ENCODE assay signal across 13 mouse cellular contexts in genomic region chr15:78857009-78857408, GRCm38 (mm10). TPM values are rescaled to one million over a fixed set of nuclear protein-coding genes. Genes with fewer than 3 reads are reported as not detected.
DNase-seq lines count a peak whose midpoint lies in the region; ATAC-seq and TF ChIP-seq lines count a peak whose summit lies in the region.
"Had no signal": no experiment of that assay in that cellular context is flagged by ENCODE, and none has a peak within 500 bp of the region (broad histone marks: within the 10 kb centered on the region; RNA-seq: fewer than 3 reads in every experiment).

No protein-coding gene starts in this region.

- H3K9ac ChIP-seq in forebrain, postnatal 0 days = no peak overlapping the region
- no peak overlapping the region for H3K9ac ChIP-seq in midbrain, postnatal 0 days (replicated peaks; ENCODE audit: low read length, poor library complexity, severe bottlenecking)
- H3K9ac ChIP-seq in midbrain, embryonic 11.5 days (ENCODE audit: low read length) = no peak overlapping the region
- H3K9ac ChIP-seq: hindbrain, embryonic 15.5 days; liver, embryonic 15.5 days had no signal

- no peaks in the 10 kb centered on the region for H3K9me3 ChIP-seq in forebrain, postnatal 0 days (ENCODE audit: low read length)
- no peaks in the 10 kb centered on the region for H3K9me3 ChIP-seq in forebrain, embryonic 10.5 days
- H3K9me3 ChIP-seq in midbrain, postnatal 0 days (ENCODE audit: low read length) = no peaks in the 10 kb centered on the region
- no peaks in the 10 kb centered on the region for H3K9me3 ChIP-seq in midbrain, embryonic 11.5 days (ENCODE audit: control insufficient read depth, low read length)
- H3K9me3 ChIP-seq: hindbrain, embryonic 15.5 days; liver, embryonic 15.5 days had no signal

- H3K36me3 ChIP-seq in forebrain, postnatal 0 days (ENCODE audit: insufficient read depth) = no peaks in the 10 kb centered on the region
- no peaks in the 10 kb centered on the region for H3K36me3 ChIP-seq in forebrain, embryonic 10.5 days (replicated peaks)
- no peaks in the 10 kb centered on the region for H3K36me3 ChIP-seq in midbrain, postnatal 0 days (ENCODE audit: insufficient read depth, low read length)
- H3K36me3 ChIP-seq in midbrain, embryonic 11.5 days (ENCODE audit: control insufficient read depth, insufficient read depth, low read length) = no peaks in the 10 kb centered on the region
- H3K36me3 ChIP-seq: hindbrain, embryonic 15.5 days; liver, embryonic 15.5 days had no signal

- peak; percentile 61; the same call in 1 of the 2 replicates for ATAC-seq in forebrain, postnatal 0 days
- no peak for ATAC-seq in midbrain, postnatal 0 days (ENCODE audit: low FRiP score)
- no peak for ATAC-seq in midbrain, embryonic 11.5 days (ENCODE audit: low FRiP score)
- ATAC-seq: midbrain, embryonic 16.5 days had no signal

- DNase-seq in forebrain, postnatal 0 days = peak; percentile 43
- DNase-seq in forebrain, embryonic 10.5 days (ENCODE audit: extremely low spot score, low spot score) = no peak
- peak; percentile 51 for DNase-seq in midbrain, postnatal 0 days (ENCODE audit: low spot score)
- DNase-seq in midbrain, embryonic 11.5 days (ENCODE audit: low spot score, missing footprints) = no peak
- DNase-seq in cerebellum, adult 9-11 months = peak; percentile 73
- DNase-seq in left cerebral cortex, postnatal 4 days = peak; percentile 78
- no peak for DNase-seq in urinary bladder, adult 2 months (ENCODE audit: low spot score)
- no peak for DNase-seq in embryo, embryonic 10 days (ENCODE audit: low spot score)

- intact Hi-C loops in left cerebral cortex, postnatal 4 days (cut with DNase I) = no loop called here

- no peaks in the 10 kb centered on the region for H3K27me3 ChIP-seq in forebrain, postnatal 0 days (ENCODE audit: insufficient read depth, low read length)
- H3K27me3 ChIP-seq in forebrain, embryonic 10.5 days (ENCODE audit: poor library complexity, severe bottlenecking) = peaks cover 6% of the 10 kb centered on the region; the same call in 1 of the 2 replicates
- H3K27me3 ChIP-seq in midbrain, postnatal 0 days (ENCODE audit: insufficient read depth, low read length) = no peaks in the 10 kb centered on the region
- no peaks in the 10 kb centered on the region; the same call in 1 of the 2 replicates for H3K27me3 ChIP-seq in midbrain, embryonic 11.5 days (ENCODE audit: control insufficient read depth, insufficient read depth, low read length)
- H3K27me3 ChIP-seq: hindbrain, embryonic 15.5 days; liver, embryonic 15.5 days had no signal

- no peak overlapping the region for H3K4me3 ChIP-seq in forebrain, postnatal 0 days (ENCODE audit: low read depth, low read length)
- H3K4me3 ChIP-seq in forebrain, embryonic 10.5 days = no peak overlapping the region
- H3K4me3 ChIP-seq in midbrain, postnatal 0 days (ENCODE audit: low read depth, low read length) = no peak overlapping the region
- no peak overlapping the region for H3K4me3 ChIP-seq in midbrain, embryonic 11.5 days (ENCODE audit: low read depth, low read length)
- H3K4me3 ChIP-seq: hindbrain, embryonic 15.5 days; liver, embryonic 15.5 days had no signal

- H3K4me1 ChIP-seq in forebrain, postnatal 0 days (ENCODE audit: insufficient read depth) = no peaks in the 10 kb centered on the region
- peaks cover 9% of the 10 kb centered on the region; the same call in 1 of the 2 replicates for H3K4me1 ChIP-seq in forebrain, embryonic 10.5 days
- H3K4me1 ChIP-seq in midbrain, postnatal 0 days (ENCODE audit: insufficient read depth, low read length) = no peaks in the 10 kb centered on the region
- H3K4me1 ChIP-seq in midbrain, embryonic 11.5 days (ENCODE audit: control insufficient read depth, insufficient read depth, low read length) = no peaks in the 10 kb centered on the region
- H3K4me1 ChIP-seq: hindbrain, embryonic 15.5 days had no signal

- 53% methylated on average over 7 of the region's 7 CpGs for WGBS in forebrain, postnatal 0 days
- 80% methylated on average over 7 of the region's 7 CpGs for WGBS in forebrain, embryonic 10.5 days
- WGBS in midbrain, postnatal 0 days = 74% methylated on average over 7 of the region's 7 CpGs
- 88% methylated on average over 7 of the region's 7 CpGs for WGBS in midbrain, embryonic 11.5 days

- no peak overlapping the region for H3K4me2 ChIP-seq in forebrain, postnatal 0 days (ENCODE audit: low read depth)
- H3K4me2 ChIP-seq in midbrain, postnatal 0 days (ENCODE audit: low read depth, low read length, poor library complexity, severe bottlenecking) = no peak overlapping the region
- no peak overlapping the region for H3K4me2 ChIP-seq in midbrain, embryonic 11.5 days
- H3K4me2 ChIP-seq: heart, embryonic 11.5 days; hindbrain, embryonic 15.5 days; liver, embryonic 15.5 days had no signal

- no peak for TF ChIP-seq CTCF in forebrain, postnatal 0 days (IDR thresholded peaks at IDR 0.05; ENCODE audit: low read depth)
- no peak for TF ChIP-seq CTCF in midbrain, postnatal 0 days (IDR thresholded peaks at IDR 0.05)

- H3K27ac ChIP-seq in forebrain, postnatal 0 days (ENCODE audit: low read depth, low read length) = no peak overlapping the region
- no peak overlapping the region for H3K27ac ChIP-seq in forebrain, embryonic 10.5 days
- no peak overlapping the region for H3K27ac ChIP-seq in midbrain, postnatal 0 days (ENCODE audit: low read depth, low read length)
- no peak overlapping the region for H3K27ac ChIP-seq in midbrain, embryonic 11.5 days (ENCODE audit: low read depth, low read length)
- H3K27ac ChIP-seq: hindbrain, embryonic 15.5 days; liver, embryonic 15.5 days had no signal

RNA-seq across cellular contexts. Expression of gene Lgals2, which starts 1.7 kb away (rescaled TPM):
- total RNA-seq in forebrain, postnatal 0 days (2014; rRNA removed) = not detected in 2 replicates
- polyA plus RNA-seq in forebrain, postnatal 0 days (2015; fragmentation: Nextera tagmentation; extraction: Ambion mirVana) = 0.52 TPM in 1 of 2 replicates, not detected in the other
- not detected in 2 replicates for polyA plus RNA-seq in forebrain, embryonic 10.5 days (2016; fragmentation: Nextera tagmentation; extraction: Ambion mirVana)
- not detected in 2 replicates for total RNA-seq in midbrain, postnatal 0 days (2014; rRNA removed)
- not detected in 2 replicates for polyA plus RNA-seq in midbrain, postnatal 0 days (2015; fragmentation: Nextera tagmentation; extraction: Ambion mirVana)
- polyA plus RNA-seq in midbrain, embryonic 11.5 days (2014; fragmentation: Nextera tagmentation; extraction: Ambion mirVana) = not detected in 2 replicates
- total RNA-seq in left cerebral cortex, postnatal 4 days (2021) = not detected
- polyA plus RNA-seq in urinary bladder, adult 2 months (2012; rRNA removed) = 1.3 and 2.1 TPM in 2 replicates
- total RNA-seq: left cerebral cortex, adult 8-10 months had no signal
- polyA plus RNA-seq: hindbrain, embryonic 15.5 days; midbrain, embryonic 16.5 days had no signal

RNA-seq across cellular contexts. Expression of gene Cdc42ep1, which starts 14.6 kb away (rescaled TPM):
- 8.3 and 8.6 TPM in 2 replicates for total RNA-seq in forebrain, postnatal 0 days (2014; rRNA removed)
- polyA plus RNA-seq in forebrain, postnatal 0 days (2015; fragmentation: Nextera tagmentation; extraction: Ambion mirVana) = 10.6 and 13.5 TPM in 2 replicates
- polyA plus RNA-seq in forebrain, embryonic 10.5 days (2016; fragmentation: Nextera tagmentation; extraction: Ambion mirVana) = 12.6 and 12.7 TPM in 2 replicates
- 14.1 and 14.9 TPM in 2 replicates for total RNA-seq in midbrain, postnatal 0 days (2014; rRNA removed)
- polyA plus RNA-seq in midbrain, postnatal 0 days (2015; fragmentation: Nextera tagmentation; extraction: Ambion mirVana) = 14.8 and 14.9 TPM in 2 replicates
- polyA plus RNA-seq in midbrain, embryonic 11.5 days (2014; fragmentation: Nextera tagmentation; extraction: Ambion mirVana) = 6.4 and 9.0 TPM in 2 replicates
- total RNA-seq in left cerebral cortex, postnatal 4 days (2021) = 1 to 10 TPM; 8.3 to 9.1 TPM
- 21.0 and 21.6 TPM in 2 replicates for polyA plus RNA-seq in urinary bladder, adult 2 months (2012; rRNA removed)

RNA-seq across cellular contexts. Expression of gene Gga1, which starts 20.0 kb away (rescaled TPM):
- 37.0 and 42.9 TPM in 2 replicates for total RNA-seq in forebrain, postnatal 0 days (2014; rRNA removed)
- 54.8 and 55.7 TPM in 2 replicates for polyA plus RNA-seq in forebrain, postnatal 0 days (2015; fragmentation: Nextera tagmentation; extraction: Ambion mirVana)
- polyA plus RNA-seq in forebrain, embryonic 10.5 days (2016; fragmentation: Nextera tagmentation; extraction: Ambion mirVana) = 46.8 and 52.6 TPM in 2 replicates
- 37.0 and 42.8 TPM in 2 replicates for total RNA-seq in midbrain, postnatal 0 days (2014; rRNA removed)
- polyA plus RNA-seq in midbrain, postnatal 0 days (2015; fragmentation: Nextera tagmentation; extraction: Ambion mirVana) = 42.4 and 43.4 TPM in 2 replicates
- polyA plus RNA-seq in midbrain, embryonic 11.5 days (2014; fragmentation: Nextera tagmentation; extraction: Ambion mirVana) = 20.5 and 25.7 TPM in 2 replicates
- 10 to 100 TPM; 59.3 to 65.6 TPM for total RNA-seq in left cerebral cortex, postnatal 4 days (2021)
- polyA plus RNA-seq in urinary bladder, adult 2 months (2012; rRNA removed) = 53.5 and 56.7 TPM in 2 replicates

RNA-seq across cellular contexts. Expression of gene Gm49510, which starts 42.5 kb away (rescaled TPM):
- total RNA-seq in forebrain, postnatal 0 days (2014; rRNA removed) = not detected in 2 replicates
- not detected in 2 replicates for polyA plus RNA-seq in forebrain, postnatal 0 days (2015; fragmentation: Nextera tagmentation; extraction: Ambion mirVana)
- polyA plus RNA-seq in forebrain, embryonic 10.5 days (2016; fragmentation: Nextera tagmentation; extraction: Ambion mirVana) = 0.23 and 0.35 TPM in 2 replicates
- total RNA-seq in midbrain, postnatal 0 days (2014; rRNA removed) = 1.7 TPM in 1 of 2 replicates, not detected in the other
- 0.17 TPM in 1 of 2 replicates, not detected in the other for polyA plus RNA-seq in midbrain, postnatal 0 days (2015; fragmentation: Nextera tagmentation; extraction: Ambion mirVana)
- polyA plus RNA-seq in midbrain, embryonic 11.5 days (2014; fragmentation: Nextera tagmentation; extraction: Ambion mirVana) = 0.11 TPM in 1 of 2 replicates, not detected in the other
- not detected for total RNA-seq in left cerebral cortex, postnatal 4 days (2021)
- 0.04 and 0.06 TPM in 2 replicates for polyA plus RNA-seq in urinary bladder, adult 2 months (2012; rRNA removed)
- polyA plus RNA-seq: hindbrain, embryonic 15.5 days; midbrain, embryonic 16.5 days had no signal

RNA-seq across cellular contexts. Expression of gene Sh3bp1, which starts 42.6 kb away (rescaled TPM):
- total RNA-seq in forebrain, postnatal 0 days (2014; rRNA removed) = 2.0 and 6.4 TPM in 2 replicates
- 3.3 and 4.3 TPM in 2 replicates for polyA plus RNA-seq in forebrain, postnatal 0 days (2015; fragmentation: Nextera tagmentation; extraction: Ambion mirVana)
- 21.0 and 21.5 TPM in 2 replicates for polyA plus RNA-seq in forebrain, embryonic 10.5 days (2016; fragmentation: Nextera tagmentation; extraction: Ambion mirVana)
- total RNA-seq in midbrain, postnatal 0 days (2014; rRNA removed) = 4.2 and 4.5 TPM in 2 replicates
- polyA plus RNA-seq in midbrain, postnatal 0 days (2015; fragmentation: Nextera tagmentation; extraction: Ambion mirVana) = 4.0 and 4.7 TPM in 2 replicates
- polyA plus RNA-seq in midbrain, embryonic 11.5 days (2014; fragmentation: Nextera tagmentation; extraction: Ambion mirVana) = 9.1 and 10.3 TPM in 2 replicates
- 1 to 10 TPM; 5.4 to 6.0 TPM for total RNA-seq in left cerebral cortex, postnatal 4 days (2021)
- 34.6 and 35.1 TPM in 2 replicates for polyA plus RNA-seq in urinary bladder, adult 2 months (2012; rRNA removed)

Comparison
In these comparisons a context has a peak if more than half of its experiments do, and no peak if none do; other contexts are left out.
1. DNase-seq: peak in forebrain, postnatal 0 days (single experiment), midbrain, postnatal 0 days (single experiment), cerebellum, adult 9-11 months (single experiment) and left cerebral cortex, postnatal 4 days (single experiment); none in forebrain, embryonic 10.5 days (single experiment), midbrain, embryonic 11.5 days (single experiment), urinary bladder, adult 2 months (single experiment) and embryo, embryonic 10 days (single experiment).